Mouse (Mus musculus): ENCODE data around the gene Ttll7.

Ttll7 gene

DNA sequence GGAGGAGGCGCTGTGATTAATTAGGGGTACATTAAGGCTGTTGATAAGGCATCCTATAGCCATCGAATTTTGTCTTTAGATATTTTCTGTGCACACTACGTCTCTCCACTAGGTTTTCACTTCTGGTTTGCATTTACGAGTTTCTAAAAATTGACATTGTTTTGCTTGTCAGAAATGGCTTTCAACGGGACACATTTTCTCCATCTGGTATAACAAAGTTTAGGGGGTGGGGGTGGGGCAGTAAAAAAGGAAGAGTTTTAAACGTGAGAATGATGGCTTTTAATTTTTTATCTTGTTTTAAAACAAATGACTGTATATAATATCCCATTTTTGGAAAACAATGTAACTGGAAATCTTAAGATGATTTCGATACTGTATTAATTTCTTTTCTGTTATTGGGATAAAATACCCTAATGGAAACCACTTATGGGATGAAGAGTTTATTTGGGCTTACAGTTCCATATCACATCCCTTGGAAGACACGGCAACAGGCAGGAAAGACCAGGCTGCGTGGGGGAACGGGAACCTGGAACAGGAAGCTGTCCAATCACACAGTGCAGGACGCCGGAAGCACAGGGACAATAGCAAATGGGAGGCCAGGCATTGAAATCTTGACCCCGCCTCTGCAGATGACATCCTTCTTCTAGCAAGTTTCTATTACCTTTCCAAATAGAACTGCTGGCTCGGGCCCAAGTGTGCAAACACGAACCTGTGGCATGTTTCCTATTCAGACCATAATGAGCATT is 142.7 kb downstream of the Ttll7 start:
- no peak for DNase-seq (ENCODE audit: low read depth)

DNA sequence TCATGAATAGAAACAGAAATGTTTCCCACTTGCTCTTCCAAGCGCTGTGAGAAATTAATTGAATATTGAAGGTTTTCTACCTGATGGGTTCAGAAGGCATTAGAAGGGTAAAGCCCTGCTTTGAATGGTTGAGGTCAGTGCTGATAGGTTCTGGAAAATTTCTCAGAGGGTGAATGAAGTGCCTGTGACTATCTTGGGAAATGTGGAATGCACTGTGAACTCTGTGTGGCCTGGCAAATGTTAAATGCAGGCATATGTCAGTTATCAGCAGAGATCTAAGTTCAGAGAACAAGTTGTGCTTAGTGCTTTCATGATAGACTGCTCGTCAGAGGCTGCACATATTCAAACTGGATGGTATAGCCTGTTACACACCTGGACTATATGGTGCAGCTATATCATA is 147.0 kb downstream of the Ttll7 start:
- DNase-seq (ENCODE audit: low read depth) = no peak

DNA sequence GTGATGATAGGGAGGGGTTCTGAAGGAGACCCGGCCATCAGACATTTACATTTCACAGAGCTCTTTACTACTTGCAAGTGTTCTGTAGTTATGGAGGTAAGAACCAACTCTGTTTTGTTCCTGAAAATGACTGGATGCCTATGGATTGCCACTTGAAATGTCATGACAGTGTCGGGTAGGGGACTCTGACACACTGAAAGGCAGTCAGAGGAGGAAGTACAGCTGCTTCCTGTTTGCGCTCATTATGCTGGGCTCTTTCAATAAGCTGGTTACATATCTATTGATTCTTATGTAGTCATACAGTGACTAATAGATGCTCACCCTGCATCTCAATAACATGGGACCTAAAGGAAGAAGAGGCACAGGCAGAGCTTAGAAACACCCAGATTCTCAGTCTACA is 148.8 kb downstream of the Ttll7 start:
- no peak for DNase-seq (ENCODE audit: low read depth)

DNA sequence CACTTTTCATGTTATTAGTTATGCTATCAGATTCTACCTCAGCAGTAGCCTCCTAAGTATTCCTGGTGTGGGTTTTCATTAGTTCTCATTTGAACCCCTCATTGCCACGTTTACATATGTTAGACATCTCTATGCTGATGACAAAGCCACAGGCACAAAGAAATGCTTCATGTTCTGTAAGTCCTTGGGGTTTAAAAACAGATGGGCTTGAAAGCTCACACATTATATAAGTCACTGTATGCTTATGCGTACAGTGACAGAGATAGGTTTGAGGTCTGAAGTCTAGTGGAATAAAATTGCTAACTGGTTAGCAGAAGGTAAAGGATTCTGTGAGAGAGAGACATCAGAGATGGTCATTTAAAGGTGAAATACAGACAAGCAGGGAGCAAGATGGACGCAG is 149.4 kb downstream of the Ttll7 start:
- no peak for DNase-seq (ENCODE audit: low read depth)

DNA sequence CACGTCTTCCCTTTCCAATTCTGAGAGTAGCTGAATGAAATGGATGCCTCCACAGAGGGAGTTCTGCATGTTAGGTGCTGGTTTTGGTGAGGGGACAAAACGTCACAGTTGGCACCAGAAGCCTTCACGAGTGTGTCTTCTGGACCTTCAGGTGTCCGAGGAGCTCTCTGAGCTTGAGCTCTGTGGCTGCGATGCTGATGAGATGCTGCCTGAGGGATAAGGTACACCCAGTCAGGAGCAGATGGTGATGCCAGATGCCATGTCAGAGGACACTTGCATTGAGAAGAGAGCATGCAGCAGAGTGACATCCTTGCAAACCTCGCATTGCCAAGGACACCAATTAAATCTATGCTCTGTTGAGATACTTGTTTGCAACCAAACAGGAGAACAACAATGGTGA is 164.3 kb downstream of the Ttll7 start:
- no peak for DNase-seq (ENCODE audit: low read depth)

DNA sequence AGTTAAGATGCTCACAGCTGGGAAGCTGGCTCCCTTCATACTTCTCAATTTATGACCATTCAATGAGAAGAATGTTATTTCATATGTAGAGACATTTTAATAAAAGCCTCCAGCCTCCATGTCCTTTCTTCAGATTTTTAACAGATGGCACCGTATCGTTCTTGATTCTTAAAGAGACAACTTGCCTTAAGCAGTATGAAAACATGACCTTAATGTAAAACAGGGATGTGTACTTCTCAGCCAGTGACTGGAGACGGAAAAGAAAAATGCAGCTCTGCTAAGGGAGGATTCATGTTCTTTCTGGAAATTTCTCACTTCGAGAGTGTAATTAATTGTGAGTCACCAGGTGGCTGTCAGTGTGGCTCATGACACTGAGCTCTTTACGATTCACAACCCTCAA is 167.3 kb downstream of the Ttll7 start:
- no peak for DNase-seq (ENCODE audit: low read depth)

DNA sequence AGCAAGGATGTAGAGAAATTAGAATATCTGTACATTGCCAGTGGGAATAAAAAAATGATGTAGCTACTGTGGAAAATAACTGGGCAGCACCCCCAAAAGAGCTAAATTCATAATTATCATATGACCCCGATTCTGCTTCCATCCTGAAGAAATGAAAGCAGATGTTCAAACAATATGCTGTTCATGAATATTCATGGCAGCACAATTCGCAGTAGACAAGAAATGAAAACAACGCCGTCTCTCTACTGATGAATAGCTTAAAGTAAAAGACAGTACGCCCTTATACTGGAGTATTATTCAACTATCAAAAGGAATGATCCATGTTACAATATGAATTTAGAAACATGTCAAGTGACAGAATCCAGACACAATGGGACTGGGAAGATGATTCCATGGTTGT is 174.1 kb downstream of the Ttll7 start:
- DNase-seq (ENCODE audit: low read depth) = no peak

DNA sequence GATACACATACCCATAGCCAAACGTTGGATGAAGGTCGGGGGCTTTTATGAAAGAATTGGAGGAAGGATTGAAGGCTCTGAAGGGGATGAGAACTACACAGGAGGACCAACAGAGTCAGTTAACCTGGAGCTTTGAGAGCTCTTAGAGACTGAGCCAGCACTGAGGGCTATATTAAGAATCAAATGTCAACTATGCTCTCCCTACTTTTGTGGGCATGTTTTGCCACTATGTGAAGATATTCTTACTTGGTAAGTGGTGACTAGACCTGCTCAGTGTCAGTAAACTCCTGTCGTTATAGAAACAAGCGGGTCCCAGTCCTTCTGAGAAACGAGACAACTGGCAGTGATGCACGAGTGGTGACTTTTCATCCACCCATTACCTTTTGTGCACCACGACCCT is 176.2 kb downstream of the Ttll7 start:
- no peak for DNase-seq (ENCODE audit: low read depth)

DNA sequence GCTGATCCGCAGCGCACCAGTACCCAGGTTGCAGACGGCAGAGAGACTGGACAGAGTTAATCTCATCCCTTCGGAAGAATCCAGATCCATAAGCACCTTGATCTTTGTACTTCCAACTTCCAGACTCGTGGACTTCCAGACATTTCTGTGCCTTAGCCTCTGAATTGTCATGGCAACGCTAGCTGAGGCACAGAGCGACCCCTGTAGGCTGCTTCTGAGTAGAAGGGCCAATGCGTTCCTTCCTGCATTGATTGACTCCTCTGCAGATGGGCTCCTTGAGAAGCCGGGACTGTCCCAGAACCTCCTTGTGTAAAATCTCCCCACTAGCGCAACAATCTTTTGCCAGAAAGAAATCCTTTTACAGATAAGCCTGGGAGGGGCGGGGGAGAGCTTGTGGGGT is 177.6 kb downstream of the Ttll7 start:
- no peak for DNase-seq (ENCODE audit: low read depth)

DNA sequence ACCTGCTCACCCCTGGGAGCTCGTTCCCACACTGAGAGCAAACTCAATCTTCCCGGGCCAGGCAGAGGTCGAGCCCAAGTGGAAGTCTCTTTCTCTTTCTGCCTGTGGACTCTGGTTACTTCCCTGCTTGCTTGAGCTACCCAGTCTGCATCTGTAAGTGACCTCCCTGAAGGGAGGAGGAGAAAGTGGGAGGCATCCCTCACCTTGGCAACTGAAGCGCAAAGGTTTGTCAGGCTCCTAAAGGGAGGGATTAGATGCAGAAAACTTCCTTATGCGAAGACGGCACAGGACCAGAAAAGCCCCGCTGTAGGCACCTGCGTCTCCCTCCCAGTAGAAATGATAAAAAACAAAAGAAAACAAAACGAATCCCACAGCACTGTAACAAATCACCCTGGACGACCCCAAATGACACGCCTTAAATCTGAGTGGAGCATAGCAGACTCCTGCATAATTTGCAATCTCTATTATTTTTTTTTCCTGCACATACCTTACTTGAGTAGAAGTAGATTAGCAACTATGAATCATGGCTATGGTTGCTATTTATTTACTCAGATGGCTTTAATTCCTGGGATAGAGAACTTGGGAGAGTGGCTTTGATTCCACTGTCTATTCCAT is 178.2 kb downstream of the Ttll7 start:
- DNase-seq (ENCODE audit: low read depth) = no peak

Measured in 416B (cell line).